Mouse (Mus musculus) neural tube, embryonic 12.5 days (tissue): ENCODE measurements around the gene Galnt16. TPM values are rescaled to one million over a fixed set of nuclear protein-coding genes. Genes with fewer than 3 reads are reported as not detected.

ENCODE experiments used
- ATAC-seq: fragments of 200-750 bp; cut with Nextera tagmentation; 2 replicates; pipeline ENCODE4 v1.8.0; 2017; ENCODE audit warnings: low read depth, mild to moderate bottlenecking, moderate TSS enrichment, moderate library complexity; ENCODE audit not compliant: low FRiP score
- H3K27ac ChIP-seq: fragments of 300-500 bp; sonication (generic); 2 replicates; pipeline ENCODE4 v1.5.1; 2016
- H3K27me3 ChIP-seq: fragments of 300-500 bp; sonication (generic); replicated peaks from 2 replicates; pipeline ENCODE4 v1.6.1; 2016; ENCODE audit warnings: mild to moderate bottlenecking
- H3K36me3 ChIP-seq: fragments of 300-500 bp; sonication (generic); 2 replicates; pipeline ENCODE4 v1.6.1; 2016; ENCODE audit warnings: mild to moderate bottlenecking
- H3K4me1 ChIP-seq: fragments of 300-500 bp; sonication (generic); 2 replicates; pipeline ENCODE4 v1.6.1; 2016
- H3K4me2 ChIP-seq: fragments of 300-500 bp; sonication (generic); replicated peaks from 2 replicates; pipeline ENCODE4 v1.6.1; 2016; ENCODE audit warnings: mild to moderate bottlenecking
- H3K4me3 ChIP-seq: fragments of 300-500 bp; sonication (generic); 2 replicates; pipeline ENCODE4 v1.5.1; 2016
- H3K9ac ChIP-seq: fragments of 300-500 bp; sonication (generic); 2 replicates; pipeline ENCODE4 v1.6.1; 2016; ENCODE audit warnings: mild to moderate bottlenecking
- H3K9me3 ChIP-seq: fragments of 300-500 bp; sonication (generic); 2 replicates; pipeline ENCODE4 v1.6.1; 2016; ENCODE audit warnings: mild to moderate bottlenecking
- WGBS: fragments of 180-500 bp; shearing (Covaris S2); methylation state at CpG from one replicate; pipeline ENCODE4 v1.1.7; 2016; 5-methylcytosine and 5-hydroxymethylcytosine counted together
- polyA plus RNA-seq: library from polyadenylated mRNA; unstranded; fragments of >200 nt; fragmentation: Nextera tagmentation; extraction: Ambion mirVana; gene quantifications from 2 replicates; pipeline ENCODE4 v1.2.1, GENCODE M21; 2016

The Galnt16 gene
- polyA plus RNA-seq, 1 experiment from 2014 or later = 22.6 TPM

DNA sequence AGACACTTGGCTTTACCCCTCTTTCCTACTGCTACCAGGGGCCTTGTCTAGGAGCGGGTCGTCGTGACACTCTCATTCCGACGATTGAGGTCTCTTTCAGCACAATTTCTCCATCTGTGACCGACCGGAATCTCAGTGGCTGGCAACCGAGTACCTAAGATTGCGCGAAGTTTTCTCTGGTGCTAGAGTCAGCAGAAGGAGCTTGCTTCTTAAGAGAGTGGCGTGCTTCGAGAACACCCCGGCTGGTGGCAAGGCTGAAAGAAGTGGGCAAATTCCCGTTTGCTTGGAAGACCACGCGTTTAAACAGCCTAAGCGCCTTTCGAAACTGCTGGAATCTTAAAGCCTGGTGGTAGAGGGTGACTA is 126.4 kb downstream of the Galnt16 start:
- H3K9me3 ChIP-seq = no peaks in the 10 kb centered on the region
- H3K27me3 ChIP-seq = no peaks in the 10 kb centered on the region
- 8% methylated on average over 18 of the region's 18 CpGs for WGBS
- peak overlapping the region; percentile 73 for H3K9ac ChIP-seq
- peaks cover 19% of the 10 kb centered on the region for H3K36me3 ChIP-seq
- H3K4me1 ChIP-seq = peaks cover 28% of the 10 kb centered on the region
- no peak overlapping the region for H3K27ac ChIP-seq
- H3K4me2 ChIP-seq = peak overlapping the region; percentile 87
- peak overlapping the region; percentile 85 for H3K4me3 ChIP-seq
- ATAC-seq = 0 out of 2 replicates have a peak, but pooled peaks have one; percentile 1

GRCm38 (mm10) chr12:80646377-80646776 is 128.3 kb downstream of the Galnt16 start:
- peak overlapping the region; percentile 87 for H3K4me2 ChIP-seq
- H3K4me3 ChIP-seq = no peak overlapping the region
- H3K9me3 ChIP-seq = no peaks in the 10 kb centered on the region
- 95% methylated on average over 3 of the region's 3 CpGs for WGBS
- no peak overlapping the region for H3K27ac ChIP-seq
- H3K27me3 ChIP-seq = no peaks in the 10 kb centered on the region
- 0 out of 2 replicates have a peak overlapping the region, but pooled peaks have one; percentile 18 for H3K9ac ChIP-seq
- H3K36me3 ChIP-seq = peaks cover 5% of the 10 kb centered on the region; the same call in 1 of the 2 replicates
- no peak for ATAC-seq
- H3K4me1 ChIP-seq = peaks cover 28% of the 10 kb centered on the region

DNA sequence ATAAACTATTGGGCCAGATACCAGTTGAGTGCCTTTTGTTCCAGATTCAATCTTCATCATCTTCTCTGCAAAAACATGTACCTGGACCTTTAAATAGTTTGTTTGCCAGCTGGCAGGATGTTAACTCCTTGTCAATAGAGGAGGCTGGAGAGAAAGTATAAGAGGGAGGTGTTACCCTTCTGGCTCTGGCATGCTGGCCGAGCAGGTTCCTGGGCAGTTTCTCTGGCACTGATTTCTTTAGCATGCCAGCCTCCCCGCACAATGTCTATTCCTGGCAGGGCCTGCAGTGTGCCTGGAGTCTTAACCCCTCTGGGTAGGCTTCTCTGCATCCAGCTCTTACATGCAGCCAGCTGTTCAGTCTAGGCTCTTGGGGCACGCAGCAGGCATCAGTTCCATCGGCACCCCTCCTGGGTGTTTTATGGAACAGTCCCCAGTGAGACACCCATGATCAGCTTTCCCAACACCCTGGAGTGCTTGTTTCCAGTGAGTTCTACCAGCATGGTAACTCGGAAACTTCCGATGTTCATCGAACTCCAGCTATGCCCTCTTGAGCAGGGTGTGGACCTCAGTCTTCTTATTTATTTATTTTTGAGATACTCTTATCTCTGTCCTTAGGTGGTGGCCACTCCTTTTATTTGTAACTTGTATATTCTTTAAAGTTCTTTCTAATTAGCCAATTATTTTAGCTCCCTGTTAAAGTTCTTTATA is 136.0 kb downstream of the Galnt16 start:
- 93% methylated on average over 7 of the region's 7 CpGs for WGBS
- Histone ChIP-seq H3K36me3 (peaks cover 4% of the 10 kb centered on the region; the same call in 1 of the 2 replicates), H3K27me3 (no peaks in the 10 kb centered on the region), H3K27ac (no peak overlapping the region), H3K4me2 (no peak overlapping the region), H3K4me1 (no peaks in the 10 kb centered on the region), H3K9me3 (no peaks in the 10 kb centered on the region), H3K4me3 (no peak overlapping the region), H3K9ac (no peak overlapping the region)
- no peak for ATAC-seq

DNA sequence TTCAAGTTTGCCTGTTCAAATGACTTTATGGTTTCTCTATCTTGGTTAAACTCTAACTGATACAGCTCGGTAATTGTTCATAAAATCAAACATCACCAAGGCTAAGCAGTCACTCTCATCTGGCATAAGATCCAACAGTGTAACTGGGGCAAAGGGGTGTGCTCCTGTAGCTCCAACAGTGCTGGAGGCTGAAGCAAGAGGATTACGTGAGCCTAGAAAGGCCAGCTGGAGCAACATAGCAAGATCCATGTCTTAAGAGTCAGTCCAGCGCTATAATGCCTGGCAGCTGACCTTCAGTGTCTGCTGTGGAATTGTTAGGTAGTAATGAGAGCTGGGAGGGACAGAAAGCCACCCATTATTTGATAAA is 136.6 kb downstream of the Galnt16 start:
- ATAC-seq = no peak
- no peaks in the 10 kb centered on the region for H3K27me3 ChIP-seq
- H3K9me3 ChIP-seq = no peaks in the 10 kb centered on the region
- no peak overlapping the region for H3K27ac ChIP-seq
- no peak overlapping the region for H3K9ac ChIP-seq
- H3K4me2 ChIP-seq = no peak overlapping the region
- 91% methylated on average over 3 of the region's 3 CpGs for WGBS
- H3K4me3 ChIP-seq = no peak overlapping the region
- H3K4me1 ChIP-seq = no peaks in the 10 kb centered on the region
- H3K36me3 ChIP-seq = 0 out of 2 replicates have a peak, but pooled peaks cover 3% of the 10 kb centered on the region

GRCm38 (mm10) chr12:80658661-80659060 is 140.6 kb downstream of the Galnt16 start:
- no peak overlapping the region for H3K9ac ChIP-seq
- 92% methylated on average over 6 of the region's 6 CpGs for WGBS
- no peaks in the 10 kb centered on the region for H3K27me3 ChIP-seq
- 0 out of 2 replicates have a peak, but pooled peaks cover 11% of the 10 kb centered on the region for H3K36me3 ChIP-seq
- H3K4me2 ChIP-seq = no peak overlapping the region
- no peak for ATAC-seq
- H3K27ac ChIP-seq = no peak overlapping the region
- no peaks in the 10 kb centered on the region for H3K4me1 ChIP-seq
- no peak overlapping the region for H3K4me3 ChIP-seq
- no peaks in the 10 kb centered on the region for H3K9me3 ChIP-seq

DNA sequence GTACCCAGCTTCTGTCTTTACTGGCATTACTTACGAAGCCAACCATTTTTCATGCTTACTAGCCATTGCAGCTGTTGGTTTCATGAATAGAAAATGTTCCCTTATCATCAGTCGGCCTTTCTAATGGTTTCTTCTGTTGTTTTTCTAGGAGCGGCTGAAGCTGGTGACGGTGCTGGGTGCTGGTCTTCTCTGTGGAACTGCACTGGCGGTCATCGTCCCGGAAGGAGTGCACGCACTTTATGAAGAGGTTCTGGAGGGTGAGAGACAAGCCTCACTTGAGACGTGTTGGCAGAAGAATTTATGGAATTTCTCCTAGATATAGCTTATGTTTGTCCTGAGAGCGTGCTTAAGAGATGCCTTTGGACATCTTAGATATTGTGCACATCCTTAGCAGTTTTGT is 144.2 kb downstream of the Galnt16 start:
- no peaks in the 10 kb centered on the region for H3K4me1 ChIP-seq
- H3K27me3 ChIP-seq = no peaks in the 10 kb centered on the region
- H3K9ac ChIP-seq = no peak overlapping the region
- H3K4me2 ChIP-seq = no peak overlapping the region
- H3K9me3 ChIP-seq = no peaks in the 10 kb centered on the region
- no peak overlapping the region for H3K4me3 ChIP-seq
- WGBS = 95% methylated on average over 10 of the region's 10 CpGs
- peaks cover 20% of the 10 kb centered on the region for H3K36me3 ChIP-seq
- ATAC-seq = no peak
- no peak overlapping the region for H3K27ac ChIP-seq

GRCm38 (mm10) chr12:80663935-80664334 is 145.9 kb downstream of the Galnt16 start:
- H3K4me1 ChIP-seq = no peaks in the 10 kb centered on the region
- ATAC-seq = no peak
- H3K9ac ChIP-seq = no peak overlapping the region
- 85% methylated on average over 2 of the region's 2 CpGs for WGBS
- H3K36me3 ChIP-seq = peaks cover 27% of the 10 kb centered on the region
- H3K9me3 ChIP-seq = no peaks in the 10 kb centered on the region
- H3K27ac ChIP-seq = no peak overlapping the region
- no peak overlapping the region for H3K4me2 ChIP-seq
- no peaks in the 10 kb centered on the region for H3K27me3 ChIP-seq
- H3K4me3 ChIP-seq = no peak overlapping the region

- 94% methylated on average over 2 of the region's 2 CpGs for WGBS
- H3K9ac ChIP-seq = no peak overlapping the region
- H3K4me3 ChIP-seq = no peak overlapping the region
- H3K27me3 ChIP-seq = no peaks in the 10 kb centered on the region
- no peaks in the 10 kb centered on the region for H3K4me1 ChIP-seq
- no peaks in the 10 kb centered on the region for H3K9me3 ChIP-seq
- no peak overlapping the region for H3K4me2 ChIP-seq
- ATAC-seq = no peak
- H3K27ac ChIP-seq = no peak overlapping the region
- H3K36me3 ChIP-seq = peaks cover 25% of the 10 kb centered on the region
Measured at GRCm38 (mm10) chr12:80668391-80668790, 150.3 kb downstream of the Galnt16 start.

- H3K4me2 ChIP-seq = no peak overlapping the region
- no peaks in the 10 kb centered on the region for H3K27me3 ChIP-seq
- whole genome bisulfite sequencing = 19% methylated on average over 3 of the region's 3 CpGs
- ATAC-seq = no peak
- H3K36me3 ChIP-seq = peaks cover 31% of the 10 kb centered on the region
- no peak overlapping the region for H3K9ac ChIP-seq
- H3K27ac ChIP-seq = no peak overlapping the region
- no peaks in the 10 kb centered on the region for H3K9me3 ChIP-seq
- no peaks in the 10 kb centered on the region for H3K4me1 ChIP-seq
- H3K4me3 ChIP-seq = no peak overlapping the region
Measured at GRCm38 (mm10) chr12:80673170-80673569, 155.1 kb downstream of the Galnt16 start.

Other genes with a start within 250 kb of the Galnt16 start
- 23.0 and 23.7 TPM in 2 replicates for gene Dcaf5, start 81.7 kb upstream of the Galnt16 start, polyA plus RNA-seq
- 46.3 and 52.6 TPM in 2 replicates for gene Exd2, start 55.2 kb upstream of the Galnt16 start, polyA plus RNA-seq
- 28.1 and 28.3 TPM in 2 replicates for gene Slc39a9, start 125.6 kb downstream of the Galnt16 start, polyA plus RNA-seq
- 295 and 298 TPM in 2 replicates for gene Erh, start 126.1 kb downstream of the Galnt16 start, polyA plus RNA-seq
- 4.3 and 5.6 TPM in 2 replicates for gene Plekhd1, start 174.3 kb downstream of the Galnt16 start, polyA plus RNA-seq
- gene Ccdc177, start 242.4 kb downstream of the Galnt16 start, polyA plus RNA-seq = 4.2 and 4.7 TPM in 2 replicates